Mouse (Mus musculus) spleen, postnatal 14 days (tissue): Measurements from ENCODE around the gene Tmem165.

Experiments
- DNase-seq, 2 experiments: peaks; one replicate each; pipeline ENCODE4 v3.0.0; 2021 to 2022; ENCODE audit warnings: low spot score in 2 of 2

Gene Tmem165

DNA sequence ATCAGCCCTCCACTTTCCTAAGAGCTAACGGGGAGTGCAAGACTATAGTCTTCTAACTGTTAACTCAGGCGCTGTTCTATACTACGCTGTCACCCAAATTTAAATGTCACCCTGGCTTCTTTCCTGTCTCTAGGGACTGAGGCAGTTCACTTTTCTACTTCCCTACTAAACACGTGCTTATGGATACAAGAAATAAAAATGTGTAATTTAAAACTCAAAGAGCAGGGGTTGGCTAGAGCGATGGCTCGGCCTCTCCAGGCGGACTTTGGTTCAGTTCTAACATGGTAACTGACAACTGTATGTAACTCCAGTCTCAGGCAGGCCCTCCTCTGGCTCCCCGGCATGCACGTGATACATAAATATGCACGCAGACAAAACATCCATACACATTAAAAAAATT, 60.8 kb downstream of the Tmem165 start:
- no peak for DNase-seq

DNA sequence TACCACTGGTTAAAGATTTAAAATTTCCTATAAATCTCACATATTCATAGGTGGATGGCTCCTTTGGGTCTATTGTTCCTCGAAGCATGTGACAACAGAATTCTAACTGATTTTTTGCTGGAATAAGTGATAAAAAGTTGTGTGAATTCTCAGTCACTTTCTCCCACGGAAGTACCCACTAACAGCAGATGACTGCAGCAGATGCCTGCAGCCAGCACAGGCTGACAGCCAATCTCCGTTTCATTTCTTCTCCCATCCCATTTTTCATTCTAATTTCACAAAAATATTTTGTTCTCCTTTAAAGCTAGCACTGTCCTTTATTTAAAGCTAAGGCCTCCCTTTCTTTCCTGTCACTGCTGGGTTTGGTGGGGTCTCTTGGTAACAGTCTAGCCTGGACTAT, 61.7 kb downstream of the Tmem165 start:
- no peak for DNase-seq

DNA sequence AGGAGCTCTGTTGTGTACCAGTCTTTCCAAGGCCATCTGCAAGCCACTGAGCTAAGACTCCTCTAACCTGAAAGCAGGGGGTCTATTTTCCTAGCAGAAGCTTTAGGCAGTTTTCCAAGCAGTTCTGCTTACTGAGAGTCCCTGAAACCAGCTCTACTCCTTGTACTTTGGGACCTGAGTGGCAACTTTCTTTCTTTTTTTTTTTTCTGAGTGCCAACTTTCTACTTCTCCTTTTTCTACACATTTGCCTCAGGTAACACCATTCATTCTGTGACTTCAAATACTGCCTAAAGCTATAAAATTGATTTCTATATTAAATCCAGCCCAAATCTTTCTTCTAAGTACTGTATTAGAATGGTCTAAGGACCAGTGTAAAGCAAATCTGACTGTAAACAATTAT, 62.9 kb downstream of the Tmem165 start:
- DNase-seq, result no peak

DNA sequence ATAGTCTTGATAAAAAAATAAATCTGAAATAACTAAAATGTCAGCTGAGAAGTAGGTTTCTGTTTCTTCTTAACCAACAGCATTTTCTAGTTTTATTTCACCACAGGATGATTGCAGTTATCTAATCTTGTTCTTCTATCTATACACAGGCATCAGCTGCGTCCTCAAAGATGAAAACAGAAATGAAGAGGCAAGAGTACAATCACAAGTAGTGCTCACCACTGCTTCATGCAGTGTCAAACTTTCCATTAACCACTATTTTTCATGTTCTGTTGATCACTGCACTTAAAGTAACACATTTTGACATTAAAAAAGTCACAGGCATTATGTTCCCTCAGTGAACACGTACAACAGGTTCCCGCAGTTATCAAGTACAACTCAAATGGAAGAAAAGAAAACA, 67.3 kb downstream of the Tmem165 start:
- no peak for DNase-seq
